Mouse (Mus musculus): ENCODE measurements at regions not wholly inside any gene's neighbourhood (a gene's known extent, or its start where the extent isn't known, plus 50 kb on each side); places are given as distances from the start of the nearest gene placed in this dataset.
A peak's percentile ranks its signal among the peaks of the same experiment; 100 is the strongest.
"Not testable (repeated sequence)": the region's sequence is repeated elsewhere in the genome, so short reads cannot be mapped to it uniquely, and the experiment has no call there.

GRCm38 (mm10) chr12:117379103-117379850 is 137.0 kb upstream of the Rapgef5 start:
- no peak for DNase-seq

- DNase-seq, result no peak
Measured at GRCm38 (mm10) chr12:117380836-117381235, 135.4 kb upstream of the Rapgef5 start.

- not testable (repeated sequence) for DNase-seq
Measured at GRCm38 (mm10) chr12:117382727-117383126, 133.6 kb upstream of the Rapgef5 start.

- peak; percentile 72 to 90 for DNase-seq
Measured at GRCm38 (mm10) chr12:117385072-117385666, 131.1 kb upstream of the Rapgef5 start.

GRCm38 (mm10) chr12:117385697-117386096 is 130.6 kb upstream of the Rapgef5 start:
- DNase-seq, result no peak

GRCm38 (mm10) chr12:117386957-117387356 is 129.3 kb upstream of the Rapgef5 start:
- DNase-seq, result no peak

- peak in 1 of 2 experiments; percentile 24 for DNase-seq
Measured at GRCm38 (mm10) chr12:117389516-117390347, 126.5 kb upstream of the Rapgef5 start.

GRCm38 (mm10) chr12:117397512-117397911 is 118.8 kb upstream of the Rapgef5 start:
- DNase-seq, result no peak

- DNase-seq, result peak; percentile 73 to 87
Measured at GRCm38 (mm10) chr12:117403513-117404156, 112.6 kb upstream of the Rapgef5 start.

GRCm38 (mm10) chr12:117404157-117404752 is 112.0 kb upstream of the Rapgef5 start:
- DNase-seq, result peak; percentile 17 to 48

- DNase-seq, result no peak
Measured at GRCm38 (mm10) chr12:117406832-117407231, 109.4 kb upstream of the Rapgef5 start.

GRCm38 (mm10) chr12:117410604-117411003 is 105.7 kb upstream of the Rapgef5 start:
- peak; percentile 13 to 36 for DNase-seq

- DNase-seq, result peak; percentile 51 to 63
Measured at GRCm38 (mm10) chr12:117412257-117412656, 104.0 kb upstream of the Rapgef5 start.

GRCm38 (mm10) chr12:117412779-117413505 is 103.3 kb upstream of the Rapgef5 start:
- DNase-seq, result no peak

GRCm38 (mm10) chr12:117414020-117414419 is 102.3 kb upstream of the Rapgef5 start:
- DNase-seq, result no peak

- DNase-seq, result no peak
Measured at GRCm38 (mm10) chr12:117415146-117415545, 101.1 kb upstream of the Rapgef5 start.

GRCm38 (mm10) chr12:117417991-117418390 is 98.3 kb upstream of the Rapgef5 start:
- DNase-seq, result no peak

GRCm38 (mm10) chr12:117422315-117422978 is 93.8 kb upstream of the Rapgef5 start:
- DNase-seq, result no peak

GRCm38 (mm10) chr12:117425363-117426031 is 90.8 kb upstream of the Rapgef5 start:
- DNase-seq, result no peak

- peak; percentile 46 to 75 for DNase-seq
Measured at GRCm38 (mm10) chr12:117427431-117427830, 88.8 kb upstream of the Rapgef5 start.

All from heart, adult 18-20 months (tissue).